Mouse (Mus musculus): ENCODE results near the gene Camk2n1.
"Not testable (repeated sequence)": the region's sequence is repeated elsewhere in the genome, so short reads cannot be mapped to it uniquely, and the experiment has no call there.

Camk2n1 gene

DNA sequence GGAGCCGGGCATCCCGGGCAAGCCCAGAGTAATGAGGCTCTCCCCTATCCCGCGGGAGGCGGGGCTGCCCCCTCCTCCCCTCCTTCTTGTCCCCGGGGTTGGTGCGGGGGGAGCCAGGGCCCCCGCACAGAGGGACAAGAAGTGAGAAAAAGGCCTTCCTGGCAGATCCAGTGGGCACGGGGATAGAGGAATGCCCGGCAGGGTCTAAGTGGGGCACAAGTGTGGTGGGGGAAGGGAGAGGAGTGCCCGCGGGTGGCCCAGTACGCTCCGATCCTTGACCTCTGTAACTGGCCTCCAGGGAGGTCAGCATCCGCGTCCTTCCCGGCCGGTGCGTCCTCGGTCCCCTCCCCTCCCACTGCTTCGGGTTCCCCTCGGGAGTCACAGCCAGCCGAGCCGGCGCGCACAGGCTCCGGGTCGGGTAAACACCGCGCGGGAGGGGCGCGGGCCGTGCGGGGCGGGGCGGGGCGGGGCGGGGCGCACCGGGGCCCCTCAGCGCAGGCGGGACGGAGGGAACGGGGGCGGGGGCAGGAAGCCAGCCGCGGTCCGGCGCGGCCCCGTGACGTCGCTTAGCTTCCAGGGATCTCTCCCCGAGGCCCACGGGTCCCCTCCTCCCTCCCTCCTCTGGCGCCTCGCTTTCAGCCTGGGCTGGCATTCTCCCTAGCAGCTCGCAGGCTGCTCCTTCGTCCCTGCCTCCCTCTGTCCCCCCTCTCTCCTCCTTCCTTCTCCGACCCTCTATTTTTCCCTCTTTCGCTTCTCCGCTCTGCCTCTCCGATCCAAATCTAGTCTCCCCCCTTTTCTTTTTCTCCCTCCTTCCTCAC, at the start of gene Camk2n1:
Gene Camk2n1, plus strand, starts transcription at position 562 of the 818 bp plus-strand sequence.
- DNase-seq (ENCODE audit: low spot score) = no peak

DNA sequence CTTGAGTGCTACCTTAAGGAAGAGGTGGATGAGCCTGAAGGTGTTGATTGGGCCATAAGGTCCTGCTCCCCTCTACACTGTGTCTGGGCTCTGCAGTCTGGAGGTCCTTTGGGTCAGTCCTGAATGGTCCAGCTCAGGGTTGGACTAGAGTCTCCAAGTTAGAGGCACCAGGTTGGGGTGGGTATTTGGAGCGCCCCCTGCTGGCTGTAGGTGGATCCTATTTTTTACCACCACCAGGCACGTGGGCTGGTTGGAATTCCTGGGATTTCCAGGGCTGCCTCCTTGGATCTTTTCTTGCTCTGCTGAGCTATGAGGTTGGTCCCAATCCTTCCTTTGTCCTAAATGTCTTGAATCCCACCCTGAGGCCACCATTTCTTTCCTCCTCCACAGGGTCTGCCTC, 49.3 kb upstream of the Camk2n1 start:
- peak; percentile 20 for DNase-seq (ENCODE audit: low spot score)

DNA sequence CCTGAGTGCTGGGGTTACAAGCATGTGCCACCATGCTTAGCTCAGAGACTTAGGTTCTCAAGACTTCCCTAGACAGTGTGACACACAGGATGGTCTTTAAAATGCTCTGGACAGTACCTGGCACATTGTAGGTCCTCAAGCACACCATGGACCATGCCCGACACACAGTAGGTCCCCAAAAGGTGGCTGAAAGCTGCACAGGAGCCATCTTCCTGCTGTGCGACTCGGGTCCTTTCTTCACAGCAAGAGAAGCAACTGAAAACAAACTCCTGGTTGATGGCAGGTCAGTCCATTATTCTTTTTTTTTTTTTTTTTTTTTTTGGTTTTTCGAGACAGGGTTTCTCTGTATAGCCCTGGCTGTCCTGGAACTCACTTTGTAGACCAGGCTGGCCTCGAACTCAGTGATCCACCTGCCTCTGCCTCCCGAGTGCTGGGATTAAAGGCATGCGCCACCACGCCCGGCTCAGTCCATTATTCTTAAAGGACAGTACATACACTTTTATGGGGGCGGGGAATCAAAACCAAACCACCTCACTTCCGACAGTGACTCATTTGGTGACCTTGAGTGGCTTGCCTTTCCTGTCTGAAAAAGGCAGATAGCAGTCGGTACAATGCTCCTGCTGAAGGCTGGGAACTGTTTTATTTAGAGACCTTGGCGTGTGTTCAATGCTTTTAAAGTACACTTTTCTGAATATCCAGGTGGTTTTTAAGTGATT, 46.5 kb upstream of the Camk2n1 start:
- no peak for DNase-seq (ENCODE audit: low spot score)

DNA sequence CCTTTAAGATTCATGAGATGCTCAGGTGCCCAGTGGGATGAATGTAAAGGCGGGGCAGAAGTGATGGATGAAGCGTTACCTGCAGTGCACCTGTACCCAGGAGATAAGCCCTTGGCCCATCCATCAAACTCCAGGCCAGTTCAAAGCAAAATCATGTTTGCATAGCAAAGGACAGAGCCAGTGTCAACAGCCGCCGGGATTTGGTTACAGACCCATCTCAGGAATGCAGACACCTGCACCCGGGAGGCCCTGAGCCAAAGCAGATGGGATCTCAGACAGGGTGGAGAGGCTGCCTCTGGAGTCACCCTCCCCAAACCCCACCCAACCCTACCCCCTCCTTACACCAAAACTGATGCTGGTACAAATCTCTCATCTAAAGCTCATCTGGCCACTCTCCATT, 43.1 kb upstream of the Camk2n1 start:
- DNase-seq (ENCODE audit: low spot score) = no peak

DNA sequence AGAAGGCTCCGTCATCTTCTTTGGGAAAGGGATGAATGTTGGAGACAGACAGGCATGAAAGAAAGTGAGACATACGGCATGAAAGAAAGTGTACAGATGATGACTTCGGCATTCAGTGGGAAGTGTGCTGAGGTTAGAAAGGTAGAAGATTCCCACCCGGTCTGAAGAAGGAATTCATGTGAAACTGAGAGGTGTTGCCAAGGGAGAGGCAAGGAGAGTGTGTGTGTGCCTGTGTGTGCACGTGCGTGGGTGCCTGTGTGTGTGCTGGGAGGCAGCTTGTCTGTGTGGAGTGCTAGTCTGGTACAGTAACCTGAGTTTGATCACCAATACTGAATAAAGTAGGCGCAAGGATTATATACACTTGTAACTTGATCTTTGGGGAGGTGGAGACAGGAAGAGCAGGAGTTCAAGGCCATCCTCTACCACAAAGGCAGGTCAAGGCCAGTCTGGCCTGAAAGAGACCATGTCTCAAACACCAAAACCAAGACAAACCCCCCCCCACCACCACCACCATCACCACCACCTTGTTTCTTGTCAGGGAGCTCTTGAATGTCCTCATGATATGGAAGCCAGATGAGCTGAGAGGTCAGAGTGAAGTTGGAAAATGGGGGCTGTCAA, 42.5 kb upstream of the Camk2n1 start:
- DNase-seq (ENCODE audit: low spot score) = no peak

DNA sequence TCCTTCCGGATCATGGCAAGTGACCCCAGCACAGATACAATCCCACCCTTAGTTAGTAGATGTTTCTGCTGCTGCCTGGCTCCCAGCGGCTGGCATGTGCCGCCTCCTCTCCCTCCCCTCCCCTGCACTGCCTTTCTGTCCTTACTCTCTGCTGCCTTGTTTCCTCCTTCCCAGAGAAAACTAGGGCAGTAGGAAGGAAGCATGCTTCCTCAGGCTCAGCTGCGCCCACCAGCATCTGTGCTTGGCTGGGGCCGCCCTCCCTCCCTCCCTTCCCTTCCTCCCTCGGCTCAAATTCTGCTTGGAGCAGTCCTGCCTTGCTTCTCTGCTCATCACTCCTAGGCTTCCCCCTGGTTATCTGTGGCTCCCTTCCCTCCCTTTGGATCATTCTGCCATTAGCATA, 39.4 kb upstream of the Camk2n1 start:
- no peak for DNase-seq (ENCODE audit: low spot score)

DNA sequence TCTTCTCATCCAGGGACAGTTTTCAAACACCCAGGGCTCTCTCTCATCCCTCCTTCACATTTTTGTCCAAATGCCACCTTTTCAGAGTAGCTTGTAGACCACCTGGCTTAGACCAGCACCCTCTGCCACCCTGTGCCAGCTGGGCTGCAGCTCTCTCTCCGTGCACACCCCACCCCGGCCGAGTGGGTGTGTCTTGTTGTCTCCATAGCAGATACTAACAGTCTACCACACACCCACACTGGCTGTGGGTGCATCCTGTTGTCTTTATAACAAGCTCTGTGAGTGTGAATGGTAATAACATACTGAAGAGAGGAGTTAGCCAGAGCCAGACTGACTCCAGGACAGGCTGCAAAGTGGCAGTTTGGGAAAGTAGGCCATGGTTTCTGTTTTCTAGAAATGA, 38.1 kb upstream of the Camk2n1 start:
- no peak for DNase-seq (ENCODE audit: low spot score)

DNA sequence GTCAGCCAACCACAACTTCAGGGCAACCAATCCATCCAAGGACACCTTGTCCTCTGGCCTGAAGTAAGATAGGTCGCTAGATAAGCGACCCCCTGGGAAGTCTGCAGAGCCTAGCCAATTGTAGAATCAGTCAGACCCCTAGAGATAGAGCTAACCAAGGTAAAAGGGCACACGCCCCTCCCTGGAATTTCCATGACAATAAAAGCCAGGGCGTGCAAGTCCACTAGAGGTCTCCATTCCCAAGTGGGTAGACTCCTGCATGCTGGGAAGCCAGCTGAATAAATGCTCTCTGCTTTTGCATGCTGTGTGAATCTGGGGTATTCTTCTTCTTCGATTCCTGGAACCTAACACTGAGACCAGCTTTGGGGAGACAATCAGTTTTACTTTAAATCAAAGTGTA, 37.7 kb upstream of the Camk2n1 start:
- DNase-seq (ENCODE audit: low spot score) = no peak

DNA sequence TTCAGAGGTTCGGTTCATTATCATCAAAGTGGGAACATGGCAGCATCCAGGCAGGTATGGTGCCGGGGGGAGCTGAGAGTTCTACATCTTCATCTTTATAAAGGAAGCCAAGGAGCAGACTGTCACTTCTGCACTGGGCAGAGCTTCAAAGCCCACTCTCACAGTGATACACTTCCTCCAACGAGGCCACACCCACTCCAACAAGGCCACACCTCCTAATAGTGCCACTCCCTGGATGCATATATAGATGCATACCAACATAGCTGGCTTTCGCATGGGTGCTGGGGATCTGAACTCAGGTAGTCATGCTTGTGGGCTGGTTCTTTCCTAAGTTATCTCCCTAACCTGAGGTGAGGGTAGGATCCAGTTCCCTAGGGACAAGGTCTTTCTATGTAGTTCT, 36.2 kb upstream of the Camk2n1 start:
- no peak for DNase-seq (ENCODE audit: low spot score)

DNA sequence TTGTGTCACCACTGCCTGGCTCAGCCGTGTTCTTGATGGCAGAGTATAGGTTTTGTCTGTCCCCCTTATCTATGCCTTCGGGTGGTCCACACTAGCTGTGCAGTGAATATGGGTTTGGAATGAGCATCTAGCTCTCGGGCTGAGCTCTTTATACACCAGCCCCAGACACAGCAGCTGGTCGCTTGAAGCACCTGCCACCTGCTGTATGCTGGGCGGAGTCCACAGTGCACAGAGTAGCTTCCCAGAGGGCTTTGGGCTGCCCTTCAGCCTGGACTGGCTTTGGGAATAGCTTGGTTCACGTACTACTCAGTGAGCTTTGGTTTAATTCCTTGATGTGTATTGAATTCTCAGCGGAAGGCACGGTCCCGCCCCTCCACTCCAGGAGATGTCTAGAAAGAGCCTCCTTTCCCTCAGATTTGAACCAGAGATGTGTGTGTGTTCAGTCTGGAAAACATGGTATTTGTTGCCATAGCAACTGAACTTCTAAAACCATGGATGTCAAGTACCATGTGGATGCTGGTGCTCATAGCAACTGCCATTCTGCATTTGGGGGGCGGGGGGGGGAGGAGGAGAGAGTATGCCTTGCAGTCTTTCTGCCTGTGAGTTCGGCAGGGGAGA, 35.7 kb upstream of the Camk2n1 start:
- no peak for DNase-seq (ENCODE audit: low spot score)

DNA sequence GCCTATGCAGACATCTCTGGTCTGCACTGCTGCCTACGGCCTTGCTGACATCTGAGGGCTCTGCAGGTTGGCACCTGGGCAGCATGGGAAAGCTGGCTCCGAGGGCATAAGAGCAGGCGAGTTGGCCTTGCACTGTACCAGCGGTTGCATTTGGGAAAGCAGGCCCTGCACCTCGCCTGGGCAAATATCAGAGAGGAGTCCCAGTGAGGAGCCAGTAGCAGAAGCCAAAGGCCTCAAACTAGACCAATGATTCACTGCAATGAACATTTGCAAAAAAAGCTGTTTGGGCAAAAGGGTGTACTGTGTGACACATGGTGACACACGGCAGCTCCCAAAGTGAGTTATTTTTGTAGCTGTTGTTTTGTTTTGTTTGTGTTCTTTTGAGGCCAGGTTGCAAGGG, 29.1 kb upstream of the Camk2n1 start:
- DNase-seq (ENCODE audit: low spot score) = no peak

DNA sequence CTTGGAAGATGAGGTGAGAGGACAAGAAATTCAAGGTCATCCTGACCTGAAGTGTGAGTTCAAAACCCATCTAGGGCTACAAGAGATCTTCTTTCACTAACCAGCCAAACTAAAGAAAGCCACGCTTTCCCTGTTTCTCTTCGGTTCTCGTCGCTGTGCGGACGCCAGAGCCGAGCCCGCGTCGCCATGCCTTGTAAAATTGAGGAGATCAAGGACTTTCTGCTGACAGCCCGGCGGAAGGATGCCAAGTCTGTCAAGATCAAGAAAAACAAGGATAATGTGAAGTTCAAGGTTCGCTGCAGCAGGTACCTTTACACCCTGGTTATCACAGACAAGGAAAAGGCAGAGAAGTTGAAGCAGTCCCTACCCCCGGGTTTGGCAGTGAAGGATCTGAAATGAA, 28.5 kb upstream of the Camk2n1 start:
- not testable (repeated sequence) for DNase-seq (ENCODE audit: low spot score)

DNA sequence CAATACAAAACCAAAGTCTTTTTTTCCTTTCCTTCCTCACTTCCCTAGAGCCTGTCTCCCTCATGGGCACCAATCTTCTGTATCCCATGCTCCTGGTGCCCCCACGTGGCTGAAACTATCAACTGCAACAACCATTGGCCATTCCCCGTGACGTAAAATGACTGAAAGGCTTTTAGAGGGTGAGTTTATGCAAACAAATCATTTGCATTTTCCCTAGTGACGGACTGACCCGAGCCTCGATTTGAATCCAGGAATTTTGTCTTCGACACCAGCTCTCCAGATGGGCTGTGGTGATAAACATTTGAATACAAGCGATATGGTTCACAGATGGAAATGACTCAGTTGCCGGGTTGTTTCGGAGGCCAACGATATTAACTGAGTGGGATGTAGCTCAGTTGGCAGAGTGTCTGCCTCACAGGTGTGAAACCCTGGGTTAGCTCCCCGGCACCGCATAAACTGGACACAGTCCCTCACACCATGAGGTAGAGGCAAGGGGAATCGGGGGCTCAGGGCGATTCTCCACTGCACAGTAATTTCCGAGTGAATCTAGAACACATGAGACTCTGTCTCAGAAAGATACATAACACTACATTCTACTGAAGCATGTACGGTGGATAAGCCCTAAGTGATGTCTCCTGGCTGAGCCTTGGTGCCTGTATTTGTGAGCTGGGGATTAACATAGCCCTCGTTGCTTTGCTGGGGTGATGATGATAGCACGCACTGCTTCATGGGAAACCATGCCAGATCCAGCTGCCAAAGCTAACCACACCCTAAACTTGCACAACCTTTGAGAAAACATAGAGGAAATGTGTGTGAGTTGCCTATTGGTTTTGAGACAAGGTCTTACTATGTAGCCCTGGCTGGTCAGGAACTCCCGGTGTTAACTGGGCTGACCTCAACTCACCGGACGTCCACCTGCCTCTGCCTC, 27.1 kb upstream of the Camk2n1 start:
- peak; percentile 52 for DNase-seq (ENCODE audit: low spot score)

DNA sequence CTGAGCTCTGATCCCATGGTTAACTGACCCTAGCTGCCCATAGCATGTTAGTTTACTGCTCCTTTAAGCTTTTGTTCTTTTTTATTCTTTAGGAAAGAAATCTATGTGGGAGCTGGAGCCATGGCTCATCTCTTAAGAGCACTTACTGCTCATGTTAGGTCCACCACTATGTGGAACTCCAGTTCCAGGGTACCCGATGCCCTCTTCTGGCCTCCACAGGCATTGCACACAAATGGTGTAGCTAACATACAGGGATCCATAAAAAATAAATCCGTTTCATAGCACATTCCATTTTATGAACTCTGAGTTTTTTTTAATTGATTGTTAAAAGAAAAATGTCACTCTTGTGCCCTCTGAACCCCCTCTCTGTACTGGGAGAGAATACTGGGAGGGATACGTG, 24.3 kb upstream of the Camk2n1 start:
- peak; percentile 16 for DNase-seq (ENCODE audit: low spot score)

DNA sequence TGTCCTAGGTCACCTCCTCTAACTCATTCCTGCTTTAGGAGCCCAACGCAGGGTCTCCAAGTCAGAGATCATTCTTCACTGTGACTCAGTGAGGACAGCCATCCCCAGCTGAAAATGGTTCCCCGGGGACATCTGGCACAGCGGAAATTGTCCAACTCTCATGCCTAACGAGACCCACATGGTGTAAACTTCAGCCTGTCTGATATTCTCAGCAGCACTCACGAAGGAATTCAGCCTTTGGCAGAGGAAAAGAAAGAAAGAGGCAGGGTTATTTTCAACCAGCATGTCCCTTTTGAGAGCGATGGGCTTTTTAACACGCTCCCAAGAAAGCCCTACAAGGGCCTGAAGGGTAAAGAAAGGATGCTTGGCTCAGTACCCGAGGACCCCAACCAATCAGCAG, 22.8 kb upstream of the Camk2n1 start:
- no peak for DNase-seq (ENCODE audit: low spot score)

DNA sequence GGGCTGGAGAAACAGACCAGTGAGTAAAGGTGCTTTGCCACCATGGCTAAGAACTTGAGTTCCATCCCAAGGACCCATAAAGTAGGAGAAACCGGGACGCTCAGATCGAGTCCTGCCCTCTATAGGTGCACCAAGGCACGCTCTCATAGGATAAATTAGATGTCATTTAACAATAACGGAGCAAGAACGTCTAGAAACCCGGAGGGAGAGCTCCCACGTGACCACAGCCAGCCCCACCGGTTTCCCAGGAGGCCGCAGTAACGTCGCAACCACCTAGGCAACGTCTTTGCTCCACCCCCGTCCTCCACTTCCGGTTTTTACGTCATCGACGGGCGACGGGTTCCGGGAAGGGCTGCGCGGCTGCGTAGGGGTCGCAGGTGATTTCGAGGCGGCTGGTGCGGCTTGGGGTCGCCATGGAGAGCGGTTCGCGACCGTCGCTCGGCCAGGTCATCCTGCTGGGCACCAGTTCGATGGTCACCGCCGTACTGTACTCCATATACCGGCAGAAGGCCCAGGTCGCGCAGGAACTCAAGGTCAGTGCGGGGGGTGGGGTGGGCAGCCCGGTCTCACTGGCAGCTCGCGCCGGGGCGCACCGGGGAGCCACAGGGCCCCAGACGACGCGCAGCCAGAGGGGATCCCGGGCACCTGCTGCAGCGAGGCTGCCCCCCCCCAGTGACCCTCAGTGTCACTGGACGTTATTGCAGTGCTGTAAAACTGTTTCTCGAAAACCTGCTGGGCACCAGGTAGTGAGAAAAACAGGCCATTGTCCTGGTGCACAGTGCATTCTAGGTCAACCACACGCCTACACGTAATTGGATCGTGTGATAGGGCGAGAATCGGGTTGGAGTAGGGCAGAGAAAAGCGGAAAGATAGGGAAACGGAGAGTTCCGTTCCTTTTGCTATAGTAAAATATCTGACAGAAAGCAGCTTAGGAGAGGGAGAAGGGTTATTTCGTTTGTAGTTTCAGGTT, 19.5 kb upstream of the Camk2n1 start, which contains the start of gene Mul1:
Gene Mul1, plus strand, starts transcription at position 325 of the 970 bp plus-strand sequence.
- DNase-seq (ENCODE audit: low spot score) = peak; percentile 84

DNA sequence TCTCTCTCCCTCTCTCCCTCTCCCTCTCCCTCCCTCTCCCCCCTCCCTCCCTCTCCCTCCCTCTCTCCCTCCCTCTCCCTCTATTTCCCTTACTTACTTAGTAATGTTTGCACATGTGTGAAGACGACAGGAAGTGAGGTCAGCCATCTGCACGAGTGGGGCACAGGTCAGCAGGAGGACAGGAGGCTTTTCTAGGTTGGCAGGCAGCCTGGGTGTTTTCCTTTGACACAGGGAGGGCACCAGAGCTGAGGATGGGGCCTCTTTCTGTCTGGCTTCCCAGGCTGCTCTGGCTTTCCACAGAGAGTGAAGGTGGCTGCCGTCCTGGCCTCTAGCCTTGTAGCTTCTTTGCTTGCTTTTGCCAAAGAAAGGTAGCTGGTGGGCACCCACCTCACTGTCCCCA, 14.1 kb upstream of the Camk2n1 start:
- DNase-seq (ENCODE audit: low spot score) = no peak

DNA sequence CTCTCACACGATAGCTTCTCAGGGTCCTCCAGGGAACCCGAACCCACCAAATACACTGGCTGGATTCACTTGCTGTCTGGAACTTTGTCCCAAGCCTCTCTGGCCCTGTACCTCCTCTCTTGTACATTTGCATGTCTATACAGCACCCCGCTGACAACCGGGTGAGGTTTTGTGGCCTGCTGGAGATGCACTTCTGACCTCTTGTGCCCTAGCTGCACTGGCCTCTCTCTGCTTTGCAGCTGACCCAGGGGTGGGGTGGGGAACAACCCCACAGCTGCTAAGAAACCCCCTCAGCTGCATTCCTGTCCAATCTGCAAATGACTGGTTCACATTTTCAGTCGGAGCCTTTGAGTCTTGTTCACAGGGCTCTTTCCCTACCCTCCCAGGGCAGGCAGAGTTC, 9.2 kb upstream of the Camk2n1 start:
- DNase-seq (ENCODE audit: low spot score) = no peak

DNA sequence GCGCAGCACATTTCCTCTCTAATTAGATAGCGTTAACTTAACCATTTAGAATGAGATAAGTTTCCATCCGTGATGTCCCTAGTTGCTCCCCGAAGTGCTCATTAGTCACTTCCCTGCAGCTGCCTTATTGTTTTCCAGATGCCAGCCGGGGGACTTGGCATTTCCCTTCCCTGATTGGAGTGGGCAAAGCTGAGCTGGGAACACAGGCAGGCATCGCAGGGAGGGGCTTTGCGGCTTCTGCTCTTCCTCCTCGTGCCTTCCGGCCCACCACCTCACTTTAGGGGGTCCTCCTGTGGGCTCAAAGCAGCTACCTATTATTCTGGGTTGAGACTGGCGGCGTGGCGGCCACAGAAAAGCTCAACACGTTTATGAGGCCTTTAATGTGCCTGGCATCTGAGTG, 7.1 kb upstream of the Camk2n1 start:
- DNase-seq (ENCODE audit: low spot score) = no peak

DNA sequence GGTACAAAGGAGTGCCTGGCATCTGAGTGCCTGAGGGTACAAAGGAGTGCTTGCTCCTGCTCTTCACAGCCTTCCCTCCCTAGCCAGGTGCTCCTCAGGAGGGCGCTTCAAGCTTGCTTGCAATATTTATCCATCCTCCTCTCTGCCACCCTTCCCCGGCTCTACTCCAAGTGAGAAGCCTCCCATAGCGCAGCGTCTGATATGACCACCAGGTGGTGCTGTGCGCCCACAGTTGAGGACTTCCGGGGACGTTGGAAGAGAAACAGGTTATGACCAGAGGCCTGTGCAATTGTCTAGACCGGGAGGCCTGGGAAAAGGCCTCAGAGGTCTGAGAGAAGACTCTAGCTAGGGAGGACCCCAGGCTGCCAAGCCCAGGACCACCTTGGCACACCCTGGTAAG, 6.7 kb upstream of the Camk2n1 start:
- DNase-seq (ENCODE audit: low spot score) = peak; percentile 71

All from c-Kit-positive CD71-positive TER-119-positive erythroid progenitor cells, embryonic 14.5 days (primary cell).